Mouse (Mus musculus): Measurements from ENCODE around the gene Stard10. TPM values are rescaled to one million over a fixed set of nuclear protein-coding genes. Genes with fewer than 3 reads are reported as not detected.

Stard10 gene
- polyA plus RNA-seq, 1 experiment from 2014 or later, result 9.8 TPM

DNA sequence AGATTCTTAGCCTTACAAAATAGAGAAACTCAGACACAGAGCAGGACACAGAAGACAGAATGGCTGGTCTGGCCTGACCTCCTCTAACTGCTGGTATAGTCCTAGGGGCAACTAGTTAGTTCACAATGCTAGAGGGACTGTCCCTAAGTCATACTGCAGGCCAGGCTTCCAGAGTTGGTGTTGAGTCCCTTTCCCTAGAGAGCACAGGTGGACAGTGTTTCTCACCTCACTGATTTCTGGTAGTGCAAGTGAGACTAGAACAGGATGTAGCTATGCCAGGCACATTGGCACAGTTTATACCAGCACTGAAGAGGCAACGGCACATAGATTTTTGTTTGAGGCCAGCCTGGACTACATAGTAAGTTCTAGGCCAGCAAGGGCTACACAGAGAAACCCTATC, 24.2 kb upstream of the Stard10 start:
- WGBS, result 96% methylated on average over 1 of the region's 1 CpGs
- no peak for DNase-seq (ENCODE audit: low spot score)
- no peak overlapping the region for H3K27ac ChIP-seq
- peaks cover 18% of the 10 kb centered on the region for H3K27me3 ChIP-seq (ENCODE audit: insufficient read depth, poor library complexity, severe bottlenecking)
- no peak overlapping the region for H3K4me3 ChIP-seq
- H3K4me1 ChIP-seq (replicated peaks), result peaks cover 17% of the 10 kb centered on the region
- no peaks in the 10 kb centered on the region for H3K9me3 ChIP-seq
- peaks cover 39% of the 10 kb centered on the region for H3K36me3 ChIP-seq

- Histone ChIP-seq H3K4me1 (replicated peaks) (peaks cover 17% of the 10 kb centered on the region), H3K4me3 (no peak overlapping the region), H3K27me3 (ENCODE audit: insufficient read depth, poor library complexity, severe bottlenecking) (peaks cover 23% of the 10 kb centered on the region), H3K9me3 (no peaks in the 10 kb centered on the region), H3K27ac (no peak overlapping the region), H3K36me3 (peaks cover 39% of the 10 kb centered on the region)
- WGBS, result 50% methylated on average over 4 of the region's 4 CpGs
- no peak for DNase-seq (ENCODE audit: low spot score)
These were observed 23.7 kb upstream of the Stard10 start for GRCm38 (mm10) chr7:101293138-101293537.

GRCm38 (mm10) chr7:101293611-101294010, 23.3 kb upstream of the Stard10 start:
- peaks cover 17% of the 10 kb centered on the region for H3K4me1 ChIP-seq (replicated peaks)
- no peak overlapping the region for H3K27ac ChIP-seq
- 58% methylated on average over 4 of the region's 4 CpGs for WGBS
- peaks cover 27% of the 10 kb centered on the region for H3K27me3 ChIP-seq (ENCODE audit: insufficient read depth, poor library complexity, severe bottlenecking)
- H3K36me3 ChIP-seq, result peaks cover 39% of the 10 kb centered on the region
- no peaks in the 10 kb centered on the region for H3K9me3 ChIP-seq
- DNase-seq (ENCODE audit: low spot score), result no peak
- H3K4me3 ChIP-seq, result no peak overlapping the region

GRCm38 (mm10) chr7:101295438-101295837, 21.4 kb upstream of the Stard10 start:
- peaks cover 46% of the 10 kb centered on the region for H3K27me3 ChIP-seq (ENCODE audit: insufficient read depth, poor library complexity, severe bottlenecking)
- H3K36me3 ChIP-seq, result peaks cover 23% of the 10 kb centered on the region
- no peaks in the 10 kb centered on the region for H3K9me3 ChIP-seq
- H3K27ac ChIP-seq, result no peak overlapping the region
- no peak for DNase-seq (ENCODE audit: low spot score)
- H3K4me3 ChIP-seq, result no peak overlapping the region
- peaks cover 20% of the 10 kb centered on the region for H3K4me1 ChIP-seq (replicated peaks)
- WGBS, result 68% methylated on average over 1 of the region's 1 CpGs

- Histone ChIP-seq H3K4me1 (replicated peaks) (peaks cover 29% of the 10 kb centered on the region), H3K9me3 (no peaks in the 10 kb centered on the region), H3K27me3 (ENCODE audit: insufficient read depth, poor library complexity, severe bottlenecking) (peaks cover 56% of the 10 kb centered on the region), H3K4me3 (peak overlapping the region; percentile 52), H3K27ac (peak overlapping the region; percentile 72), H3K36me3 (peaks cover 16% of the 10 kb centered on the region; the same call in 1 of the 2 replicates)
- peak; percentile 84 for DNase-seq (ENCODE audit: low spot score)
- 12% methylated on average over 35 of the region's 35 CpGs for WGBS
These were observed 20.4 kb upstream of the Stard10 start for GRCm38 (mm10) chr7:101296252-101297022.

- H3K27me3 ChIP-seq (ENCODE audit: insufficient read depth, poor library complexity, severe bottlenecking), result peaks cover 57% of the 10 kb centered on the region
- 21% methylated on average over 8 of the region's 8 CpGs for WGBS
- H3K27ac ChIP-seq, result peak overlapping the region; percentile 72
- H3K4me1 ChIP-seq (replicated peaks), result peaks cover 32% of the 10 kb centered on the region
- H3K4me3 ChIP-seq, result peak overlapping the region; percentile 52
- no peak for DNase-seq (ENCODE audit: low spot score)
- H3K36me3 ChIP-seq, result peaks cover 11% of the 10 kb centered on the region; the same call in 1 of the 2 replicates
- H3K9me3 ChIP-seq, result no peaks in the 10 kb centered on the region
These were observed 19.9 kb upstream of the Stard10 start for GRCm38 (mm10) chr7:101297023-101297405.

GRCm38 (mm10) chr7:101298375-101298774, 18.5 kb upstream of the Stard10 start:
- H3K4me1 ChIP-seq (replicated peaks), result peaks cover 36% of the 10 kb centered on the region

GRCm38 (mm10) chr7:101301361-101301880, 15.5 kb upstream of the Stard10 start:
- WGBS, result 1% methylated on average over 30 of the region's 30 CpGs
- Histone ChIP-seq H3K36me3 (no peaks in the 10 kb centered on the region), H3K9me3 (no peaks in the 10 kb centered on the region), H3K27me3 (ENCODE audit: insufficient read depth, poor library complexity, severe bottlenecking) (peaks cover 59% of the 10 kb centered on the region), H3K27ac (peak overlapping the region; percentile 86), H3K4me3 (peak overlapping the region; percentile 74), H3K4me1 (replicated peaks) (peaks cover 33% of the 10 kb centered on the region)
- no peak for DNase-seq (ENCODE audit: low spot score)

More at GRCm38 (mm10) chr7:101298375-101298774, 18.5 kb upstream of the Stard10 start:
- Histone ChIP-seq H3K27ac (no peak overlapping the region), H3K9me3 (no peaks in the 10 kb centered on the region), H3K27me3 (ENCODE audit: insufficient read depth, poor library complexity, severe bottlenecking) (peaks cover 57% of the 10 kb centered on the region), H3K4me3 (no peak overlapping the region), H3K36me3 (peaks cover 6% of the 10 kb centered on the region; the same call in 1 of the 2 replicates)
- DNase-seq (ENCODE audit: low spot score), result no peak
- WGBS, result 86% methylated on average over 3 of the region's 3 CpGs

GRCm38 (mm10) chr7:101301881-101302456, 14.9 kb upstream of the Stard10 start, which contains the start of gene Atg16l2:
Gene Atg16l2 (minus strand): TSS chr7:101302251.
- H3K4me3 ChIP-seq, result peak within 1 kb of the TSS; percentile 74

DNA sequence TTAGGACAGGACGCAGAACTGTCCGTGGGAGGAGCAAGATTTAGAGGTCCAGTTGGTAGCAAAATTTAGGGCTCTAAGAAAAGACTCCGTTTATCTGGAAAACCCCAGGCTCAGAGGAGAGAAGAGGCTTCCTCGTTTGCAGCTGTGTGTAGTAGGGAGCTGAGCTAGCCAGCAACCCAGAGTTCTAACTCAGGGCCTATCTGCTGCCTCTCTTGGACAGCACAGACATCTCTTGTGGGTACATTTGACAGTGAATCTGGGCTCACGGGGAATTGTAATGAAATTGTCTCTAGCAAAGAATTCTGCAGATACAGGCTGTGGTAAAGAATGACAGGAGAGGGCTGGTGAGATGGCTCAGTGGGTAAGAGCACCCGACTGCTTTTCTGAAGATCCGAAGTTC, 14.2 kb upstream of the Stard10 start:
- Histone ChIP-seq H3K36me3 (no peaks in the 10 kb centered on the region), H3K4me1 (replicated peaks) (peaks cover 22% of the 10 kb centered on the region), H3K27ac (peak overlapping the region; percentile 86), H3K9me3 (no peaks in the 10 kb centered on the region), H3K27me3 (ENCODE audit: insufficient read depth, poor library complexity, severe bottlenecking) (peaks cover 46% of the 10 kb centered on the region), H3K4me3 (peak overlapping the region; percentile 74)
- WGBS, result 27% methylated on average over 7 of the region's 7 CpGs
- DNase-seq (ENCODE audit: low spot score), result no peak

More at GRCm38 (mm10) chr7:101301881-101302456, 14.9 kb upstream of the Stard10 start, which contains the start of gene Atg16l2:
- Histone ChIP-seq H3K27me3 (ENCODE audit: insufficient read depth, poor library complexity, severe bottlenecking) (peaks cover 53% of the 10 kb centered on the region), H3K27ac (peak within 1 kb of the TSS; percentile 86), H3K36me3 (no peaks in the 10 kb centered on the region), H3K4me1 (replicated peaks) (peaks cover 27% of the 10 kb centered on the region), H3K9me3 (no peaks in the 10 kb centered on the region)
- WGBS, result under 1% methylated on average over 39 of the region's 39 CpGs
- DNase-seq (ENCODE audit: low spot score), result peak; percentile 93

- H3K36me3 ChIP-seq, result no peaks in the 10 kb centered on the region
- H3K9me3 ChIP-seq, result no peaks in the 10 kb centered on the region
- H3K4me3 ChIP-seq, result no peak overlapping the region
- 54% methylated on average over 2 of the region's 2 CpGs for WGBS
- H3K27ac ChIP-seq, result no peak overlapping the region
- H3K4me1 ChIP-seq (replicated peaks), result peaks cover 17% of the 10 kb centered on the region
- no peak for DNase-seq (ENCODE audit: low spot score)
- peaks cover 7% of the 10 kb centered on the region; the same call in 1 of the 2 replicates for H3K27me3 ChIP-seq (ENCODE audit: insufficient read depth, poor library complexity, severe bottlenecking)
These were observed 10.0 kb upstream of the Stard10 start for GRCm38 (mm10) chr7:101306841-101307240.

DNA sequence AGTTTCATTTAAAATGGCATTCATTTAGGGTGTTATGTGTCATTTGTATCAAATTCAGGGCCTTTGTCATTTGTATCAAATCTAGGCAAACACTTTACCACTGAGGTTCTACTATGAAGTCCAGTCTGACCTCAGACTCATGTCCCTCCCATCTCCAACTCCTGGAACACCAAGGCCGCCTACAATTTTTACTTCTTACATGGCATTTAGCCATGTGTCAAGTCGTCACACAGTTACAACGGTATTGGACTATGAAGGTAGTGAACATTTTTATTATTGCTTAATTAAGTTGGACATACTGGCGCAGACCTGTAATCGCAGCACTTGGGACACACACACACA, 6.9 kb upstream of the Stard10 start:
- 42% methylated on average over 5 of the region's 5 CpGs for WGBS
- no peak for DNase-seq (ENCODE audit: low spot score)

More for the DNA sequence above, 6.9 kb upstream of the Stard10 start:
- Histone ChIP-seq H3K27ac (peak overlapping the region; percentile 90), H3K4me1 (replicated peaks) (peaks cover 10% of the 10 kb centered on the region; the same call in 1 of the 2 replicates), H3K9me3 (no peaks in the 10 kb centered on the region), H3K36me3 (no peaks in the 10 kb centered on the region), H3K27me3 (ENCODE audit: insufficient read depth, poor library complexity, severe bottlenecking) (peaks cover 6% of the 10 kb centered on the region; the same call in 1 of the 2 replicates), H3K4me3 (peak overlapping the region; percentile 59)

Measured in hindbrain, embryonic 10.5 days (tissue).